Mouse (Mus musculus) small intestine, adult 2 months (tissue): ENCODE results near the gene Olfr771. TPM values are rescaled to one million over a fixed set of nuclear protein-coding genes. Genes with fewer than 3 reads are reported as not detected.
"Not testable (repeated sequence)": the region's sequence is repeated elsewhere in the genome, so short reads cannot be mapped to it uniquely, and the experiment has no call there.

ENCODE experiments used
- H3K27ac ChIP-seq: fragments of 200-500 bp; 2 replicates; pipeline ENCODE4 v1.5.1; 2012; ENCODE audit warnings: low read depth, low read length, control low read depth, inconsistent platforms; ENCODE audit not compliant: insufficient read depth
- H3K27me3 ChIP-seq: fragments of 200-500 bp; 2 replicates; pipeline ENCODE4 v1.6.1; 2012; ENCODE audit warnings: mild to moderate bottlenecking, moderate library complexity, low read length, inconsistent platforms; ENCODE audit not compliant: control insufficient read depth, insufficient read depth
- H3K36me3 ChIP-seq: fragments of 200-500 bp; 2 replicates; pipeline ENCODE4 v1.6.1; 2012; ENCODE audit warnings: mild to moderate bottlenecking, low read length, control low read depth, inconsistent platforms; ENCODE audit not compliant: control insufficient read depth, insufficient read depth
- H3K4me1 ChIP-seq: fragments of 200-500 bp; 2 replicates; pipeline ENCODE4 v1.6.1; 2012; ENCODE audit warnings: low read length, inconsistent platforms, mixed read lengths; ENCODE audit not compliant: control insufficient read depth, insufficient read depth, insufficient read length
- H3K4me3 ChIP-seq: fragments of 200-500 bp; 2 replicates; pipeline ENCODE4 v1.5.1; 2012; ENCODE audit warnings: low read depth, mild to moderate bottlenecking, control low read depth, inconsistent platforms, low read length, moderate library complexity
- CTCF ChIP-seq: fragments of 200-500 bp; IDR thresholded peaks from 2 replicates; pipeline ENCODE4 v1.5.1; 2012; ENCODE audit warnings: low read depth, mild to moderate bottlenecking, control low read depth, inconsistent platforms, low read length, moderate library complexity, mixed read lengths; ENCODE audit not compliant: insufficient replicate concordance, insufficient read length; ENCODE audit errors: extremely low read depth
- POLR2A ChIP-seq: fragments of 200-500 bp; IDR thresholded peaks from 2 replicates; pipeline ENCODE4 v1.6.1; 2012; ENCODE audit warnings: low read depth, mild to moderate bottlenecking, control low read depth, inconsistent platforms, low read length, moderate library complexity
- WGBS: fragments of 180-500 bp; shearing (Covaris S2); methylation state at CpG from one replicate; pipeline ENCODE4 v1.1.7; 2018; 5-methylcytosine and 5-hydroxymethylcytosine counted together
- polyA plus RNA-seq: library from polyadenylated mRNA; depleted of rRNA; stranded (reverse); fragments of >200 nt; gene quantifications from 2 replicates; pipeline ENCODE4 v1.2.3, GENCODE M21; 2012; rRNA removed

Gene Olfr771
- not detected in 2 replicates for polyA plus RNA-seq

GRCm38 (mm10) chr10:129164651-129165050 is at the start of gene Olfr771:
TSS of gene Olfr771 (minus strand) at chr10:129164751.
- 82% methylated on average over 1 of the region's 1 CpGs for WGBS
- Histone ChIP-seq H3K36me3 (no peaks in the 10 kb centered on the region), H3K4me1 (no peaks in the 10 kb centered on the region), H3K27ac (no peak within 1 kb of the TSS), H3K4me3 (no peak within 1 kb of the TSS), H3K27me3 (no peaks in the 10 kb centered on the region)
- TF ChIP-seq POLR2A (no peak), CTCF (no peak)

- not testable (repeated sequence) for H3K27ac ChIP-seq, H3K27me3 ChIP-seq, H3K4me1 ChIP-seq, H3K36me3 ChIP-seq, H3K4me3 ChIP-seq
Observed at GRCm38 (mm10) chr10:129187319-129187718, 22.8 kb upstream of the Olfr771 start, which contains the start of gene Olfr773. TSS of gene Olfr773 (minus strand) at chr10:129187419.

GRCm38 (mm10) chr10:129177821-129178220 is 13.3 kb upstream of the Olfr771 start, which contains the start of gene Olfr772:
TSS of gene Olfr772 (minus strand) at chr10:129177921.
- H3K27me3 ChIP-seq, H3K4me3 ChIP-seq, H3K27ac ChIP-seq, H3K36me3 ChIP-seq, H3K4me1 ChIP-seq: not testable (repeated sequence)
- WGBS: 76% methylated on average over 4 of the region's 4 CpGs

GRCm38 (mm10) chr10:129138898-129139297 is 25.7 kb downstream of the Olfr771 start, which contains the start of gene Olfr770:
TSS of gene Olfr770 (minus strand) at chr10:129138998.
- Histone ChIP-seq H3K27ac (no peak within 1 kb of the TSS), H3K4me3 (no peak within 1 kb of the TSS), H3K36me3 (no peaks in the 10 kb centered on the region), H3K27me3 (no peaks in the 10 kb centered on the region; the same call in 1 of the 2 replicates), H3K4me1 (no peaks in the 10 kb centered on the region)
- TF ChIP-seq POLR2A (no peak), CTCF (no peak)
- 83% methylated on average over 2 of the region's 2 CpGs for WGBS

DNA sequence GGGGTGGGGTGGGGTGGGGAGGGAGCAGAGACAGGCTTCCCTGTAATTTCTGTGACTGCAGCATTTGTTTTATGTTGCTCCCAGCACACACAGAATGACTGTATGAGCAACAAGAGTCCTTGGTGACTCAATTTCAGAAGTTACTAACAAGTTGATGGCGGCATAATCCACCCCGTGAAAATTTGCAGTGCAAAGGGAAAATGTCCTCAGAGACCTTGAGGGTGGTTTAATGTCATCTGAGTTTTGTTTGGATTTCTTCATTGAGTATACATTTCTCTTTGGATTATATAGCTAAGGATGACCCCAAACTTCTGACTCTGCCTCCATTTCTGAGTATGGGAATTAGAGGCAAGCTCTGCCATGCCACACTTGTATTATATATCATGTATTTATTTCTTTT is 46.8 kb downstream of the Olfr771 start, which contains the start of gene Olfr769:
Gene Olfr769 (minus strand): TSS at position 101 of the 400 bp plus-strand sequence.
- Histone ChIP-seq H3K27ac (no peak within 1 kb of the TSS), H3K4me1 (no peaks in the 10 kb centered on the region), H3K4me3 (no peak within 1 kb of the TSS), H3K27me3 (no peaks in the 10 kb centered on the region), H3K36me3 (no peaks in the 10 kb centered on the region)
- TF ChIP-seq CTCF (no peak), POLR2A (no peak)
- WGBS: 79% methylated on average over 2 of the region's 2 CpGs

- TF ChIP-seq CTCF: no peak
- no peak for TF ChIP-seq POLR2A
- no peaks in the 10 kb centered on the region for H3K27me3 ChIP-seq
- WGBS: 95% methylated on average over 3 of the region's 3 CpGs
Observed at GRCm38 (mm10) chr10:129115146-129115545, 49.4 kb downstream of the Olfr771 start.

More at GRCm38 (mm10) chr10:129115146-129115545, 49.4 kb downstream of the Olfr771 start:
- Histone ChIP-seq H3K4me1 (no peaks in the 10 kb centered on the region), H3K4me3 (no peak overlapping the region), H3K27ac (no peak overlapping the region), H3K36me3 (no peaks in the 10 kb centered on the region)

Other genes with a start within 250 kb of the Olfr771 start
- gene Rdh5, start 241.9 kb downstream of the Olfr771 start, polyA plus RNA-seq: 20.2 and 30.3 TPM in 2 replicates
- 88.8 and 147 TPM in 2 replicates for gene Bloc1s1, start 240.7 kb downstream of the Olfr771 start, polyA plus RNA-seq
- 8.4 and 14.6 TPM in 2 replicates for gene Itga7, start 230.9 kb downstream of the Olfr771 start, polyA plus RNA-seq
- gene Mettl7b, start 203.8 kb downstream of the Olfr771 start, polyA plus RNA-seq: 27.6 and 32.2 TPM in 2 replicates
- gene Olfr9, start 175.3 kb downstream of the Olfr771 start, polyA plus RNA-seq: not detected in 2 replicates
- not detected in 2 replicates for gene Olfr763, start 154.0 kb downstream of the Olfr771 start, polyA plus RNA-seq
- gene Olfr764-ps1, start 124.9 kb downstream of the Olfr771 start, polyA plus RNA-seq: not detected in 2 replicates
- gene Olfr765, start 114.8 kb downstream of the Olfr771 start, polyA plus RNA-seq: not detected in 2 replicates
- gene Olfr766-ps1, start 95.8 kb downstream of the Olfr771 start, polyA plus RNA-seq: not detected in 2 replicates
- gene Olfr767, start 81.8 kb downstream of the Olfr771 start, polyA plus RNA-seq: not detected in 2 replicates
- not detected in 2 replicates for gene Olfr768, start 65.4 kb downstream of the Olfr771 start, polyA plus RNA-seq
- not detected in 2 replicates for gene Olfr769, start 46.9 kb downstream of the Olfr771 start, polyA plus RNA-seq
- gene Olfr770, start 25.8 kb downstream of the Olfr771 start, polyA plus RNA-seq: not detected in 2 replicates
- not detected in 2 replicates for gene Olfr772, start 13.2 kb upstream of the Olfr771 start, polyA plus RNA-seq
- gene Olfr773, start 22.7 kb upstream of the Olfr771 start, polyA plus RNA-seq: not detected in 2 replicates
- not detected in 2 replicates for gene Olfr774, start 71.5 kb upstream of the Olfr771 start, polyA plus RNA-seq
- not detected in 2 replicates for gene Olfr775, start 83.7 kb upstream of the Olfr771 start, polyA plus RNA-seq
- not detected in 2 replicates for gene Olfr776, start 94.4 kb upstream of the Olfr771 start, polyA plus RNA-seq
- gene Olfr777, start 106.7 kb upstream of the Olfr771 start, polyA plus RNA-seq: not detected in 2 replicates
- not detected in 2 replicates for gene Olfr780, start 153.4 kb upstream of the Olfr771 start, polyA plus RNA-seq
- gene Olfr781, start 164.1 kb upstream of the Olfr771 start, polyA plus RNA-seq: not detected in 2 replicates
- not detected in 2 replicates for gene Olfr782, start 184.1 kb upstream of the Olfr771 start, polyA plus RNA-seq
- not detected in 2 replicates for gene Olfr784, start 219.3 kb upstream of the Olfr771 start, polyA plus RNA-seq
- not detected in 2 replicates for gene Olfr785, start 240.7 kb upstream of the Olfr771 start, polyA plus RNA-seq